Mouse (Mus musculus): ENCODE results near the gene Fuom. TPM values are rescaled to one million over a fixed set of nuclear protein-coding genes. Genes with fewer than 3 reads are reported as not detected.

Fuom gene
- polyA plus RNA-seq, 1 experiment, result 2.7 TPM

GRCm38 (mm10) chr7:140127911-140128310 lies 25.7 kb upstream of the Fuom start:
- Histone ChIP-seq H3K27me3 (ENCODE audit: control insufficient read depth, insufficient read depth, low read length) (no peaks in the 10 kb centered on the region), H3K4me1 (ENCODE audit: control insufficient read depth, insufficient read depth, low read length) (peaks cover 11% of the 10 kb centered on the region), H3K36me3 (ENCODE audit: control insufficient read depth, insufficient read depth, low read length) (no peaks in the 10 kb centered on the region), H3K27ac (ENCODE audit: control insufficient read depth, insufficient read depth, low read depth, low read length) (no peak overlapping the region), H3K4me3 (ENCODE audit: control insufficient read depth, low read depth, low read length) (no peak overlapping the region)
- TF ChIP-seq CTCF (IDR thresholded peaks at IDR 0.05; ENCODE audit: control insufficient read depth, insufficient read depth, insufficient replicate concordance, low read depth, low read length) (no peak), POLR2A (IDR thresholded peaks at IDR 0.05; ENCODE audit: control insufficient read depth, low read depth, low read length) (no peak)

GRCm38 (mm10) chr7:140126934-140127333 lies 24.7 kb upstream of the Fuom start:
- H3K27ac ChIP-seq (ENCODE audit: control insufficient read depth, insufficient read depth, low read depth, low read length), result no peak overlapping the region
- no peak for TF ChIP-seq POLR2A (IDR thresholded peaks at IDR 0.05; ENCODE audit: control insufficient read depth, low read depth, low read length)
- no peak for TF ChIP-seq CTCF (IDR thresholded peaks at IDR 0.05; ENCODE audit: control insufficient read depth, insufficient read depth, insufficient replicate concordance, low read depth, low read length)
- peaks cover 11% of the 10 kb centered on the region for H3K4me1 ChIP-seq (ENCODE audit: control insufficient read depth, insufficient read depth, low read length)
- H3K36me3 ChIP-seq (ENCODE audit: control insufficient read depth, insufficient read depth, low read length), result no peaks in the 10 kb centered on the region
- H3K4me3 ChIP-seq (ENCODE audit: control insufficient read depth, low read depth, low read length), result no peak overlapping the region
- no peaks in the 10 kb centered on the region for H3K27me3 ChIP-seq (ENCODE audit: control insufficient read depth, insufficient read depth, low read length)

- peaks cover 11% of the 10 kb centered on the region for H3K4me1 ChIP-seq (ENCODE audit: control insufficient read depth, insufficient read depth, low read length)
- no peak for TF ChIP-seq CTCF (IDR thresholded peaks at IDR 0.05; ENCODE audit: control insufficient read depth, insufficient read depth, insufficient replicate concordance, low read depth, low read length)
- TF ChIP-seq POLR2A (IDR thresholded peaks at IDR 0.05; ENCODE audit: control insufficient read depth, low read depth, low read length), result no peak
- H3K4me3 ChIP-seq (ENCODE audit: control insufficient read depth, low read depth, low read length), result peak overlapping the region; percentile 71
- no peaks in the 10 kb centered on the region for H3K27me3 ChIP-seq (ENCODE audit: control insufficient read depth, insufficient read depth, low read length)
- H3K27ac ChIP-seq (ENCODE audit: control insufficient read depth, insufficient read depth, low read depth, low read length), result peak overlapping the region; percentile 47; the same call in 1 of the 2 replicates
- H3K36me3 ChIP-seq (ENCODE audit: control insufficient read depth, insufficient read depth, low read length), result no peaks in the 10 kb centered on the region
Observed at GRCm38 (mm10) chr7:140126022-140126350, 23.7 kb upstream of the Fuom start.

GRCm38 (mm10) chr7:140125278-140126021 lies 23.2 kb upstream of the Fuom start:
- no peaks in the 10 kb centered on the region for H3K36me3 ChIP-seq (ENCODE audit: control insufficient read depth, insufficient read depth, low read length)
- peak overlapping the region; percentile 71 for H3K4me3 ChIP-seq (ENCODE audit: control insufficient read depth, low read depth, low read length)
- no peak for TF ChIP-seq CTCF (IDR thresholded peaks at IDR 0.05; ENCODE audit: control insufficient read depth, insufficient read depth, insufficient replicate concordance, low read depth, low read length)
- TF ChIP-seq POLR2A (IDR thresholded peaks at IDR 0.05; ENCODE audit: control insufficient read depth, low read depth, low read length), result 0 out of 2 replicates have a peak, but pooled peaks have one; percentile 48
- H3K27me3 ChIP-seq (ENCODE audit: control insufficient read depth, insufficient read depth, low read length), result no peaks in the 10 kb centered on the region
- H3K4me1 ChIP-seq (ENCODE audit: control insufficient read depth, insufficient read depth, low read length), result peaks cover 11% of the 10 kb centered on the region
- H3K27ac ChIP-seq (ENCODE audit: control insufficient read depth, insufficient read depth, low read depth, low read length), result peak overlapping the region; percentile 47

GRCm38 (mm10) chr7:140124382-140124781 lies 22.1 kb upstream of the Fuom start:
- TF ChIP-seq CTCF (IDR thresholded peaks at IDR 0.05; ENCODE audit: control insufficient read depth, insufficient read depth, insufficient replicate concordance, low read depth, low read length), result no peak
- no peak for TF ChIP-seq POLR2A (IDR thresholded peaks at IDR 0.05; ENCODE audit: control insufficient read depth, low read depth, low read length)
- Histone ChIP-seq H3K27ac (ENCODE audit: control insufficient read depth, insufficient read depth, low read depth, low read length) (no peak overlapping the region), H3K4me3 (ENCODE audit: control insufficient read depth, low read depth, low read length) (no peak overlapping the region)

GRCm38 (mm10) chr7:140122765-140123164 lies 20.5 kb upstream of the Fuom start:
- H3K27me3 ChIP-seq (ENCODE audit: control insufficient read depth, insufficient read depth, low read length), result no peaks in the 10 kb centered on the region
- no peaks in the 10 kb centered on the region for H3K36me3 ChIP-seq (ENCODE audit: control insufficient read depth, insufficient read depth, low read length)
- H3K4me3 ChIP-seq (ENCODE audit: control insufficient read depth, low read depth, low read length), result no peak overlapping the region
- TF ChIP-seq POLR2A (IDR thresholded peaks at IDR 0.05; ENCODE audit: control insufficient read depth, low read depth, low read length), result no peak
- no peak for TF ChIP-seq CTCF (IDR thresholded peaks at IDR 0.05; ENCODE audit: control insufficient read depth, insufficient read depth, insufficient replicate concordance, low read depth, low read length)
- no peak overlapping the region for H3K27ac ChIP-seq (ENCODE audit: control insufficient read depth, insufficient read depth, low read depth, low read length)
- peaks cover 11% of the 10 kb centered on the region for H3K4me1 ChIP-seq (ENCODE audit: control insufficient read depth, insufficient read depth, low read length)

More at GRCm38 (mm10) chr7:140124382-140124781, 22.1 kb upstream of the Fuom start:
- no peaks in the 10 kb centered on the region for H3K36me3 ChIP-seq (ENCODE audit: control insufficient read depth, insufficient read depth, low read length)
- H3K4me1 ChIP-seq (ENCODE audit: control insufficient read depth, insufficient read depth, low read length), result peaks cover 11% of the 10 kb centered on the region
- no peaks in the 10 kb centered on the region for H3K27me3 ChIP-seq (ENCODE audit: control insufficient read depth, insufficient read depth, low read length)

- H3K4me1 ChIP-seq (ENCODE audit: control insufficient read depth, insufficient read depth, low read length), result peaks cover 9% of the 10 kb centered on the region
- H3K27ac ChIP-seq (ENCODE audit: control insufficient read depth, insufficient read depth, low read depth, low read length), result no peak overlapping the region
- TF ChIP-seq CTCF (IDR thresholded peaks at IDR 0.05; ENCODE audit: control insufficient read depth, insufficient read depth, insufficient replicate concordance, low read depth, low read length), result no peak
- TF ChIP-seq POLR2A (IDR thresholded peaks at IDR 0.05; ENCODE audit: control insufficient read depth, low read depth, low read length), result no peak
- no peaks in the 10 kb centered on the region for H3K27me3 ChIP-seq (ENCODE audit: control insufficient read depth, insufficient read depth, low read length)
- no peaks in the 10 kb centered on the region for H3K36me3 ChIP-seq (ENCODE audit: control insufficient read depth, insufficient read depth, low read length)
- H3K4me3 ChIP-seq (ENCODE audit: control insufficient read depth, low read depth, low read length), result no peak overlapping the region
Observed at GRCm38 (mm10) chr7:140121338-140121910, 19.2 kb upstream of the Fuom start.
